Mouse (Mus musculus) left cerebral cortex, postnatal 36 days (tissue): ENCODE data around the gene Vezt. TPM values are rescaled to one million over a fixed set of nuclear protein-coding genes. Genes with fewer than 3 reads are reported as not detected.

Source experiments
- DNase-seq, 2 experiments: peaks; one replicate each; pipeline ENCODE4 v3.0.0; 2021 to 2022; ENCODE audit warnings: low spot score in 2 of 2, mixed read lengths in 1 of 2
- intact Hi-C: fragments of 180-260 bp; cut with DNase I; formaldehyde crosslinking; loops from one replicate; pipeline ENCODE4 v1.15.1; 2025
- total RNA-seq, 2 experiments: library from RNA; stranded (reverse); gene quantifications; 2 replicates each; pipeline ENCODE4 v1.2.3; 2021

The Vezt gene
- total RNA-seq, 2 experiments from 2014 or later = 76.5 to 81.5 TPM

GRCm38 (mm10) chr10:94043908-94044307 lies 8.3 kb upstream of the Vezt start:
- intact Hi-C loops = no loop called here
- DNase-seq = no peak

DNA sequence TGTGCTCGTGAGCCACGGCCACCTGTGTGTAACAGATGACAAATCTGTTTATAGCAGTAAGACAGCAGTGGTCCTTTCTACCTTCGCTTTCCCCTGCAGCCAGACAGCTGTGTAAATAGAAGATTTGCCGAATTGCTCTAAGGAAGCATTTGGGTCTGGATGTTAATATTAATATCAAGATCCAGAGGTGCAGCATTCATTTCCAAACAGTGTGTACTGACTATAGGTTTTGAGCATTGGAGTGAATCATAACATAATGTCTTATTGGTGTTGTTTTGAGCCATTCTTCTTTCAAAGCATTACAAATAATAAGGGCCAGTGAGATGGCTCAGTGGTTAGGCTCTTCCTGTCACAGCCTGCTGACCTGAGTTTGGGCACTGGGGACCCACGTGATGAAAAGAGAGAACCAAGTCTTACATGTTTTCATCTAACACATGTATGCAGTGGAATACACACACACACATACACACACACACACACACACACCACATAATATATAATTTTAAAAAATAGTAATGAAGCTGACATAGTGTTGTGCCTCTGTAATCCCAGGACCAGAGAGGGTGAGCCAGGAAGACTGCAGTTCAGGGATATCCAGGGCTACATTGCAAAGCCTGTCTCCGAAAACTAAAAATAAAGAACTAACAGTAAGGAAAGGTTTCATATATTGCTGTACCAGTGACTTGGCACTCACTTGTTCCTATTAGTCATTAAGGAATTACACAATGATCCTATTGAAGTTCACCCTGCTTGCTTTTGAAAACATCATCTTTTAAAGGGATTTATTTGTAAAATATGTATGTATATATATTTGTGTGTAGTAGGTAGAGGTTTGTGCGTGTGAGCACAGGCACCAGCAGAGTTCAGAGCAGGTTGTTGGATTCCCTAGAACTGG lies 3.0 kb upstream of the Vezt start:
- intact Hi-C loops = loop anchor here (5.0 kb wide), 1 partner anchor 44 kb away; no protein-coding TSS in a partner anchor
- no peak for DNase-seq

DNA sequence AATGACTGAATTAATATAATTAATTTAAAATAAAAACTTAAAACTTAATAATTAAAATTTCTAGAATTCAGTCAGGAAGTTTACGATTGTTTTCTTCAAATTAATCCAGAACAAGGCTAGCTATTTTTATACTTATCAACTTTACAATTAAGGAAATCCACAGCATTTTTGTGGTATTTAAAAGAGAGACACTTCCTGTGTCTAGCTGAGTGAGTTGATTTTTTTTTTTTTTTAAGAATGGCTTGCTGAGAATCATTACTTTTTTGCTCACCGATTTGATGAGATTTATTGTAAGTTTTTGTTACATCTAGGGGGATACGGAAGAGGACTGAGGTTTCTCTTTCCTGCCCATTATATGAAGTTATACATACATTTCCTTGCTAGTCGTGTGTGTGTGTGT lies 2.0 kb upstream of the Vezt start:
- no peak for DNase-seq
- intact Hi-C loops = loop anchor here (2.0 to 5.0 kb wide), 2 partner anchors 45 to 79 kb away; no protein-coding TSS in a partner anchor

DNA sequence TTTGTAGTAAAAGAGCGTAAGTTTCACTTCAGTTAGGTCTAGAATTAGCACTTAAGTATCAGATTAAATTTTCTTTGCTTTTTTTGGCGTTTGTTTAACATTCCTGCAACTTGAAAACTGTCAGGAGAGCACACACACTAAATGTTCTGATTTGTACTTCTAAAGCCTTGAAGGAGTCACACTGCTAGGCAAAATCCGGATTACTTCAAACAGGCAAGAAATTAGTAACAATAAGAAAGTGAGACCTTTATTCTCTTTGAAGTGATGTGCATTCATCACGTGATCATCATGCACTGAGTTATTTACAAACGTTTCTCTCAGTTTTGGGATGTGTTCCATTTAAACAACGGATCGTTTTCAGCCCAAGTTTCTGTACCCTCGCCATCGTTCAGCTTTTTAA lies 1.6 kb upstream of the Vezt start:
- DNase-seq = no peak
- intact Hi-C loops = loop anchor here (2.0 to 5.0 kb wide), 2 partner anchors 45 to 80 kb away; no protein-coding TSS in a partner anchor

- no peak for DNase-seq
- intact Hi-C loops = loop anchor here (2.0 to 5.0 kb wide), 2 partner anchors 46 to 80 kb away; no protein-coding TSS in a partner anchor
These were observed 750 bp upstream of the Vezt start for GRCm38 (mm10) chr10:94036375-94036758.

DNA sequence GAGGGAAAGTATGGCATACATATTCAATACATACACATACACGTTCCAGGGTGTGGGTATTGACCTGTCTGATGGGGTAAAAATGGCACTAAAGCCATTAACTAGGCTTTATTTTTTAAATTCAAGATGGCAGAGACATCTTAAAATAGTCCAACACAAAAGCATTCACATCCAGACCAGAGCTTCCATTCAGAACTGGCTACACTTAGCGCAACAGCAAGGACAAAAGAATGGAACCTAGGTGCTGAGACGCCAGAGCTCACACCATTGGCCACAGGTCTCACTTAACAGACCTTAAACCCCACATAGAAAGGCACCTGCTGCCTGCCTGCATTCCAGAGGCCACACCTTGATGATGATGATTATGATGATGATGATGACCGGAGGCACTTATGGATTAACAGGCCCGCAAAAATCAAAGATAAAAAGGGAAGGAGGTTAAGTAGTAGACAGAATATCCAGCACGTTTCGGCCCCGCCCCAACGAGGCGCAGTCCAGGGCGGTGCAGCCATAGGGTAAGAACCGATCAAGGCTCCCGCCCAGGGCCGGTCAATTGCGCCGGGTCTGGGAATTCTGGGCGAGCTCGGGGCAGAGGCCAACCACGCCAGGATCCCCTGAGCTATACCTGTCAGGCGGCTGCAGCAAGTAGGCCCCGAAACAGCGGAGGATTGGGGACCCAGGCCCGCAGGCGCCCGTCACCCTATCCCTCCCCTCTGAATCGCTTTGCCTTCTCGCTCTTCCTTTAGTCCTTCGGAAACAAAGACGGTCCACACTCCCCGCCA lies 550 bp downstream of the Vezt start:
- DNase-seq = no peak
- intact Hi-C loops = loop anchor here (1.0 to 5.0 kb wide), 2 partner anchors 47 to 113 kb away; partner anchors contain the start of gene Nr2c1

- no peak for DNase-seq
- intact Hi-C loops = no loop called here
These were observed 4.5 kb downstream of the Vezt start for GRCm38 (mm10) chr10:94031164-94031563.

DNA sequence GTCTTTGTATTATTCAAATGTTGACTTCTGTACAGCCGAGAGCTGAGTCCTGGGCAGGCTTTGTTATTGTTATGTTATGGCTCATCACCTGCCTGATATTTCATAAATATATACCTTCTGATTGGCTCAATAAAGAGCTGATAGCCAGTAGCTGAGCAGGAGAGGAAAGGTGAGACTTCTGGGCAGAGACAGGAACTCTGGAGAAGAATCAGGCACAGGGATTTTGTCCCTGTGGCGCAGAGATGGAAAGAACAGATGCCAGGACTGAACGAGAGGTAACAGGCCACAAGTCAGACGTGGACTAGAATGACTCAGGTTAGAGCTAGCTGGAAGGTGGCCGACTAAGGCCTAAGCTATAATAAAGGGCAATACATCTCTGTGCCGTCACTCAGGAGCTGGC lies 7.1 kb downstream of the Vezt start:
- intact Hi-C loops = no loop called here
- no peak for DNase-seq

- DNase-seq = no peak
- intact Hi-C loops = no loop called here
These were observed 10.5 kb downstream of the Vezt start for GRCm38 (mm10) chr10:94025079-94025478.

DNA sequence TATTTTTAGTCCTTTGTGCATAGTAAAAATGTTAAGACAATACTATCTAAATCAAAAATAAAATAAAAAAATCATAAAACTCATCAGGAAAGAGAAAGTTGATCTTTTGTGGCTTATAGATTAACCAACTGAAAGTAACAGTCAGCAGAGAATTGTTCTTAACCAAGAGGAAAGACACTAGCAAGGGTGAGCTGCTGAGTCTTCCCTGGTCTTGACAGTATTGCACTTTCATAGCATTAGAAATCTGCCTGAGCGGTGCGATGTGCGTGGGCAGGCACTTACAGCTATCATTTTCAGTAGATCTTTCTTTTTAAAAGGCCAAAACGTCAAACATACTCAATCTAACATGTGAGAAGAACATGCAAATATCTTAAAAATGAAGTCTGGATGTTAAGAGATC lies 14.6 kb downstream of the Vezt start:
- intact Hi-C loops = no loop called here
- DNase-seq = no peak

DNA sequence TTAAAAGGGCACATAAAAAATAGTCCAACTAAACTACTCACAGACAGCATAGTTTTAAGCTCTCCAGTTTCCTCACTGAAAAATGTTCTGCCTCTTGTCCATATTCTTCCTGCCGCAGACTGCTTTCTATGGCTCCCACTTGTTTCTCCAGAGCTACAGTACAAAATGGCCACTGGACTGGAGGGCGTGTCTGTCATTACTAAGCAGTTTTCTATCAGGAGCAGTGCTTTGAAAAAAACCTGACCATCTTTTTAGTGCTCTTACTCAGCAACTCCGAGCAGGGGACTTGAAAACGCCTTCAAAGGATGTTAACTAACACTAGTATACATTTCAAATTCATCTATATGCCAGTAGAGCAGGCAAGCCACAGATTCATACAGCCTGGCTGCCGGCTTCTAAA lies 15.0 kb downstream of the Vezt start:
- intact Hi-C loops = no loop called here
- no peak for DNase-seq

DNA sequence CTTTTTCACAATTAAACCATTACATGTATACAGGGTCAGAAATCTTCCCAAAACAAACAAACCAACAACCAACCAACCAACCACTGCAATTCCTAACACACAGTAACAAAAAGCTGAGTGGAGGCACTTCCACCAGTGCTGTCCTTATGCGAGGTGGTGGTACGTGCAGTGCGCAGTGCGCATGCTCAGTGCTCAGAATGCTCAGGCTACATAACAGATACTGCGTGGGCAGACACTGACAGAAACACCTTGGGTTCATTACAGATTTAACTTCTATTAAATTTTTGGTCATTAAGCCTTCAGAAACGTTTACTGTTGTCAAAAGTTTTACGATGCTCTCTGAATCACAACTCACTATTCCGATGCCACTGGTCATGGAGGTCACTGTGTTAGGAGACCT lies 18.2 kb downstream of the Vezt start:
- DNase-seq = no peak
- intact Hi-C loops = no loop called here

- DNase-seq = no peak
- intact Hi-C loops = no loop called here
These were observed 21.4 kb downstream of the Vezt start for GRCm38 (mm10) chr10:94014200-94014599.

- intact Hi-C loops = no loop called here
- DNase-seq = peak in 1 of 2 experiments; percentile 28
These were observed 22.4 kb downstream of the Vezt start for GRCm38 (mm10) chr10:94013196-94013595.

- no peak for DNase-seq
- intact Hi-C loops = no loop called here
These were observed 24.6 kb downstream of the Vezt start for GRCm38 (mm10) chr10:94011024-94011423.

- DNase-seq = no peak
These were observed 25.5 kb downstream of the Vezt start for GRCm38 (mm10) chr10:94009991-94010679.

GRCm38 (mm10) chr10:94008356-94008755 lies 27.3 kb downstream of the Vezt start:
- intact Hi-C loops = no loop called here
- DNase-seq = no peak

More at GRCm38 (mm10) chr10:94009991-94010679, 25.5 kb downstream of the Vezt start:
- intact Hi-C loops = no loop called here

- intact Hi-C loops = no loop called here
- no peak for DNase-seq
These were observed 35.4 kb downstream of the Vezt start for GRCm38 (mm10) chr10:94000223-94000622.

GRCm38 (mm10) chr10:93999357-93999756 lies 36.3 kb downstream of the Vezt start:
- DNase-seq = no peak
- intact Hi-C loops = no loop called here

DNA sequence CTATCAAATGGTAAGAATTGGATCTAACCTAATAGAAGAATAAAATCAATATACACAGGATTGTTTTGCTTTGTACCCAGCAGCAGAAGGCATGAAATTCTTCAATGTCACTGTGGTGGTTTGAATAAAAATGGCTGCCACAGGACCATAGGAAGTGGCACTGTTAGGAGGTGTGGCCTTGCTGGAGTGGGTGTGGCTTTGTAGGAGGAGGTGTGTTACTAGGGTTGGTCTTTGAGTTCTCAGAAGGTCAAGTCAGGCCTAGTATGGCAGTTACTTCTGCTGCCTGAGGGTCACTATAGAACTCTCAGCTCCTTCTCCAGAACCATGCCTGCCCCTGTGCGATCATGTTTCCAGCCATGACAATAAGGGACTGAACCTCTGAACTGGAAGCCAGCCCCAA lies 40.5 kb downstream of the Vezt start:
- intact Hi-C loops = no loop called here
- DNase-seq = no peak
